Mouse (Mus musculus): ENCODE results near the gene Ndufa8. TPM values are rescaled to one million over a fixed set of nuclear protein-coding genes. Genes with fewer than 3 reads are reported as not detected.
A peak's percentile ranks its signal among the peaks of the same experiment; 100 is the strongest.

Gene Ndufa8
- polyA plus RNA-seq, 1 experiment: 37.6 TPM

DNA sequence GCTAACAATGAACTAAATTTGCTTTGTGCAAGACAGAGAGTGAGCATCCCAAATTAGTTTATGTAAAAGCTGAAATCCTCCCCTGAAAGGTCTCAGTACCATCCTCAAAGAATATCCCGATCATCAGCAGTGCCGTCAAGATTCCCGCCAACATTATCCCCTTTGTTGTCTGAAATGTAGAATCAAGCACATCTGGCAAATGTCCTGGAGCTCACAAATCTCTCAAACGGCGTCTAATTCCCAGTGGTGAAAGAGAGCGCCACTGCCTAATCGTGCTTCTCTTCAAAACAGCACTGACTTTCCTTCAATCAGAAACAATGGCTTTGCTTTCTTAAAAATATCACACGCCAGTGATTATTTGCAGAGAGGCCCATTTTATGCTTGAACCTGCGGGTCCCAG lies 17.9 kb upstream of the Ndufa8 start:
- Histone ChIP-seq H3K4me3 (replicated peaks; ENCODE audit: control insufficient read depth, low read depth, low read length) (no peak overlapping the region), H3K4me1 (ENCODE audit: control insufficient read depth, insufficient read depth, low read length) (no peaks in the 10 kb centered on the region), H3K27ac (ENCODE audit: control insufficient read depth, insufficient read depth, low read depth, low read length, poor library complexity) (no peak overlapping the region)
- no peak for TF ChIP-seq POLR2A (IDR thresholded peaks at IDR 0.05; ENCODE audit: borderline replicate concordance, control insufficient read depth, low read depth, low read length)
- no peak for TF ChIP-seq CTCF (IDR thresholded peaks at IDR 0.05; ENCODE audit: control insufficient read depth, insufficient read depth, low read length)
- WGBS: 80% methylated on average over 9 of the region's 9 CpGs

GRCm38 (mm10) chr2:36061409-36061808 lies 12.2 kb upstream of the Ndufa8 start:
- TF ChIP-seq CTCF (IDR thresholded peaks at IDR 0.05; ENCODE audit: control insufficient read depth, insufficient read depth, low read length): no peak
- TF ChIP-seq POLR2A (IDR thresholded peaks at IDR 0.05; ENCODE audit: borderline replicate concordance, control insufficient read depth, low read depth, low read length): no peak
- no peaks in the 10 kb centered on the region for H3K4me1 ChIP-seq (ENCODE audit: control insufficient read depth, insufficient read depth, low read length)
- no peak overlapping the region for H3K4me3 ChIP-seq (replicated peaks; ENCODE audit: control insufficient read depth, low read depth, low read length)
- H3K27ac ChIP-seq (ENCODE audit: control insufficient read depth, insufficient read depth, low read depth, low read length, poor library complexity): no peak overlapping the region
- WGBS: 78% methylated on average over 5 of the region's 5 CpGs

DNA sequence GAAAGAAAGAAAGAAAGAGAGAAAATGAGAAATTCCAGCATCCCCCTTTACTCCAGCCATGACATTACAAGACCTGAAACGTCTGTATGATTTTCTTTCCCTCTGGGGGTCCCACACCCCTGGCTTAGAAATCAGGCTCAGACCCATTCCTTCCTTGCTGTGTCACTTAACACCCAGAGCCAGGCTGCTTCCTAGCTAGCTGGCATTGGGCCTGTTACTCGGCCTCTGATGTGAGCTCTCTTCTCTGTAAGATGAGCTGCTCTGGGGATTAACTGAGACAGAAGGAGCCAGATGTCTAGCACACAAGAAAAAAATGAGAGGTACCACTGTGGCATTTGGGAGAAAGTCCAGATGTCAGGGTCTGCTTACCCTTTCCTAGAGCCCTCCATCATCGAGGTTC lies 7.0 kb upstream of the Ndufa8 start:
- no peaks in the 10 kb centered on the region for H3K4me1 ChIP-seq (ENCODE audit: control insufficient read depth, insufficient read depth, low read length)
- H3K4me3 ChIP-seq (replicated peaks; ENCODE audit: control insufficient read depth, low read depth, low read length): no peak overlapping the region
- 66% methylated on average over 3 of the region's 3 CpGs for WGBS
- TF ChIP-seq CTCF (IDR thresholded peaks at IDR 0.05; ENCODE audit: control insufficient read depth, insufficient read depth, low read length): no peak
- no peak for TF ChIP-seq POLR2A (IDR thresholded peaks at IDR 0.05; ENCODE audit: borderline replicate concordance, control insufficient read depth, low read depth, low read length)
- no peak overlapping the region for H3K27ac ChIP-seq (ENCODE audit: control insufficient read depth, insufficient read depth, low read depth, low read length, poor library complexity)

DNA sequence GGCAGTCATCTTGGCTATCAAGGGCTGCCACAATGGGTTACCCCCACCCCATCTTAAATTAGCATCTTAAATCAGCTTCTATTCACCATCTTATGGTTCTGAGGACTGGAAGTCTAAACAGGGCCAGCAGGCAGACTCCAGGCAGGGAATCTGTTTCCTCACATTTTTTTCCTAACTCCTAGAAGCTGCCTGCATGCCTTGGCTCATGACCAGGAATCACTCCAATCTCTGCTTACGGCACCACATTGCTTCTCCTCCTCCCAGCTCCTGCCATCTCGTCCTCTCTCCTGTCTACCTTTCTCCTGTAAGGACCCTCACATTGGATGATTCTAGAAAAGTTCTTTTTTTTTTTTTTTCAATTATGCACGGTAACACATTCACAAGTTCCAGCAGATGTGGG lies 4.0 kb upstream of the Ndufa8 start:
- Histone ChIP-seq H3K4me3 (replicated peaks; ENCODE audit: control insufficient read depth, low read depth, low read length) (no peak overlapping the region), H3K27ac (ENCODE audit: control insufficient read depth, insufficient read depth, low read depth, low read length, poor library complexity) (no peak overlapping the region), H3K4me1 (ENCODE audit: control insufficient read depth, insufficient read depth, low read length) (no peaks in the 10 kb centered on the region)
- WGBS: 78% methylated on average over 3 of the region's 3 CpGs
- TF ChIP-seq POLR2A (IDR thresholded peaks at IDR 0.05; ENCODE audit: borderline replicate concordance, control insufficient read depth, low read depth, low read length) (no peak), CTCF (IDR thresholded peaks at IDR 0.05; ENCODE audit: control insufficient read depth, insufficient read depth, low read length) (no peak)

- no peak for TF ChIP-seq CTCF (IDR thresholded peaks at IDR 0.05; ENCODE audit: control insufficient read depth, insufficient read depth, low read length)
- no peak for TF ChIP-seq POLR2A (IDR thresholded peaks at IDR 0.05; ENCODE audit: borderline replicate concordance, control insufficient read depth, low read depth, low read length)
- no peaks in the 10 kb centered on the region; the same call in 1 of the 2 replicates for H3K4me1 ChIP-seq (ENCODE audit: control insufficient read depth, insufficient read depth, low read length)
- peak overlapping the region; percentile 33 for H3K4me3 ChIP-seq (replicated peaks; ENCODE audit: control insufficient read depth, low read depth, low read length)
- WGBS: 38% methylated on average over 10 of the region's 10 CpGs
- no peak overlapping the region for H3K27ac ChIP-seq (ENCODE audit: control insufficient read depth, insufficient read depth, low read depth, low read length, poor library complexity)
These were observed 355 bp upstream of the Ndufa8 start for GRCm38 (mm10) chr2:36049567-36049954.

- peak overlapping the region; percentile 27 for H3K4me3 ChIP-seq (replicated peaks; ENCODE audit: control insufficient read depth, low read depth, low read length)
These were observed 1.0 kb downstream of the Ndufa8 start for GRCm38 (mm10) chr2:36048164-36048563.

DNA sequence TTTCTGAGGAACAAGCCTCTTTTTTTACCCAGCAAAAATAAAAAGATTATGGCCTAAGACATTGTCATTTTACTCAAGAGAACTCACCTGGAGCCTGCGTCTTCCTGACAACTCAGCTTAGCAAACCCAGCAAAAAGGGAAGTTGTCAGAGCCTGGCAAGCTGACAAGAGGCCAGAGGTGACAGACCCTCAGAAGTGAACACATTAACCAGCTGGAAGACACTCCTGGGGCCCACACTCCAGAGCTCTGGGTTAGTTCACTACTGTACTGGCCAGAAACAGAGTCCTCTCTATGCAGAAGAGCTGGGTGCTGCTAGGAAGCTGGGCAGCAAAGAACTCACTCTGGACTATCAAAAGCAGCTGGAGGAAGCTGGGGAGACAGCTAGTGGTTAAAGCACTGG lies 8.3 kb downstream of the Ndufa8 start:
- Histone ChIP-seq H3K4me1 (ENCODE audit: control insufficient read depth, insufficient read depth, low read length) (no peaks in the 10 kb centered on the region), H3K27ac (ENCODE audit: control insufficient read depth, insufficient read depth, low read depth, low read length, poor library complexity) (no peak overlapping the region), H3K4me3 (replicated peaks; ENCODE audit: control insufficient read depth, low read depth, low read length) (no peak overlapping the region)
- WGBS: 21% methylated on average over 1 of the region's 1 CpGs
- TF ChIP-seq POLR2A (IDR thresholded peaks at IDR 0.05; ENCODE audit: borderline replicate concordance, control insufficient read depth, low read depth, low read length) (no peak), CTCF (IDR thresholded peaks at IDR 0.05; ENCODE audit: control insufficient read depth, insufficient read depth, low read length) (no peak)

More at GRCm38 (mm10) chr2:36048164-36048563, 1.0 kb downstream of the Ndufa8 start:
- no peak overlapping the region for H3K27ac ChIP-seq (ENCODE audit: control insufficient read depth, insufficient read depth, low read depth, low read length, poor library complexity)
- 41% methylated on average over 8 of the region's 8 CpGs for WGBS
- no peaks in the 10 kb centered on the region; the same call in 1 of the 2 replicates for H3K4me1 ChIP-seq (ENCODE audit: control insufficient read depth, insufficient read depth, low read length)
- TF ChIP-seq POLR2A (IDR thresholded peaks at IDR 0.05; ENCODE audit: borderline replicate concordance, control insufficient read depth, low read depth, low read length) (no peak), CTCF (IDR thresholded peaks at IDR 0.05; ENCODE audit: control insufficient read depth, insufficient read depth, low read length) (no peak)

DNA sequence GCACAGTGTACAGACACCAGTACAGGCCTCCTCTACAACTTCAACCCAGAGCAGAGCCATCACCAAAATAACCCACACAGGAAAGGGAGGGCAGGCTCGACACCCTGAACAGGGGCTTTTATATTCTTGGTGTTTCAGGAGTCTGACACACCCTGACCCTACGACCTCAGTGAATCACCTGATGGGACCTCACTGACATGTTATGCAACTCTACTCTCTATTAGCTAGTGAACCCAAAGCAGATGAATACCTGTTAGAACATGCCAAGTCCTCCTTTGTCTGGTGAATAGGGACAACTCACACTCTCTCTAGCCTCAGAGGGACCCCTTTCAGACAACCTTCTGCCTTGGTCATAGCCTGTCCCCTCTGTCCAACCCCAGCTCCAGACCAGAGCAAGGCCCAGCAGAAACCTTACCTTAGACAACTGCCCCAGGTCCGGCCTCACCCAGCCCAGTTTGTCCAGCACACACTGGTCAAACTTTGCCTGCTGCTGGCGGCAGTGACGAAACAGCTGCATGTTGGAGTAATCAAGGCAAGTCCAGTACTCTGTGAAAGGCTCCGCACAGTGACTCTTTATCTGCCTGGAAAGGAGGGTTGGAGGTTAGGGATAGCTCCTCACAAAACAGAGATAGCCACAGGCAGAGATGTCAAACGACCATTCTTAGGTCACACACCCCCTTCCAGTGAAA lies 9.8 kb downstream of the Ndufa8 start:
- Histone ChIP-seq H3K27ac (ENCODE audit: control insufficient read depth, insufficient read depth, low read depth, low read length, poor library complexity) (no peak overlapping the region), H3K4me1 (ENCODE audit: control insufficient read depth, insufficient read depth, low read length) (no peaks in the 10 kb centered on the region), H3K4me3 (replicated peaks; ENCODE audit: control insufficient read depth, low read depth, low read length) (no peak overlapping the region)
- 83% methylated on average over 7 of the region's 7 CpGs for WGBS
- TF ChIP-seq CTCF (IDR thresholded peaks at IDR 0.05; ENCODE audit: control insufficient read depth, insufficient read depth, low read length) (no peak), POLR2A (IDR thresholded peaks at IDR 0.05; ENCODE audit: borderline replicate concordance, control insufficient read depth, low read depth, low read length) (no peak)

Data from bone marrow, adult 2 months (tissue).